Mouse (Mus musculus): ENCODE results near the gene Zfp618. TPM values are rescaled to one million over a fixed set of nuclear protein-coding genes. Genes with fewer than 3 reads are reported as not detected.

The Zfp618 gene
- total RNA-seq, 4 experiments from 2014 or later: 3.9 to 11.0 (median 6.3) TPM

DNA sequence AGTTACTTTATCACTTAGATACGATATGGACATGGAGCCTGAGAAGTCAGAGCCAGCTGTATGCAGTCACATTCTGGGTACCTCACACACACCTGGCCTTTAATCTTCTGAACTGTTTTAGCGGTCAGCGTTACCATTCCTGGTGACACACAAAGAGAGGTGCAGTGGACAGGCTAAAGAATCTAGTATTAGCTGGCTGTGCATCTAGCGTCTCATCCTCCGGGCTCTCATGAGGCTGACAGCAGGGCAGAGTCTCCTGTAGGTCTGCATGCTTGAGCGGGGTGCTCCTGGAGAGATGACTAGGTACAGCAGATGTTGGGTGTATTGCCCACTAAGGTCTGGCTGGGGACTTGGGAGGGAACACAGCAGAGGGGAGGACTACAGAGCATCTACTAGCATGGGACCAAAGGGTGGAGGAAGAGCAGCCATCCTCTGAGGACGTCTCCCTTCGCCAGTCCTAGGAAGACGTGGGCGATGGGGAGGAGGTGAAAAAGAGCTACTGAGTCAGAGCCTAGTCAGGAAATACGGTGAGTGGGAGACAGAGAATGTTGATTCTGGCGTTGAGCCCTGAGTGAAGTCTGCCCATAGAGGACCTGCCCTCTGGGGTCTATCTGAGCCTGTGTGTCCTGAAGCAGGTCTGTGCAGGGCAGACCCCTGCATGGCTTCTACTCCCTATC is 103.3 kb downstream of the Zfp618 start:
- no peak for DNase-seq

DNA sequence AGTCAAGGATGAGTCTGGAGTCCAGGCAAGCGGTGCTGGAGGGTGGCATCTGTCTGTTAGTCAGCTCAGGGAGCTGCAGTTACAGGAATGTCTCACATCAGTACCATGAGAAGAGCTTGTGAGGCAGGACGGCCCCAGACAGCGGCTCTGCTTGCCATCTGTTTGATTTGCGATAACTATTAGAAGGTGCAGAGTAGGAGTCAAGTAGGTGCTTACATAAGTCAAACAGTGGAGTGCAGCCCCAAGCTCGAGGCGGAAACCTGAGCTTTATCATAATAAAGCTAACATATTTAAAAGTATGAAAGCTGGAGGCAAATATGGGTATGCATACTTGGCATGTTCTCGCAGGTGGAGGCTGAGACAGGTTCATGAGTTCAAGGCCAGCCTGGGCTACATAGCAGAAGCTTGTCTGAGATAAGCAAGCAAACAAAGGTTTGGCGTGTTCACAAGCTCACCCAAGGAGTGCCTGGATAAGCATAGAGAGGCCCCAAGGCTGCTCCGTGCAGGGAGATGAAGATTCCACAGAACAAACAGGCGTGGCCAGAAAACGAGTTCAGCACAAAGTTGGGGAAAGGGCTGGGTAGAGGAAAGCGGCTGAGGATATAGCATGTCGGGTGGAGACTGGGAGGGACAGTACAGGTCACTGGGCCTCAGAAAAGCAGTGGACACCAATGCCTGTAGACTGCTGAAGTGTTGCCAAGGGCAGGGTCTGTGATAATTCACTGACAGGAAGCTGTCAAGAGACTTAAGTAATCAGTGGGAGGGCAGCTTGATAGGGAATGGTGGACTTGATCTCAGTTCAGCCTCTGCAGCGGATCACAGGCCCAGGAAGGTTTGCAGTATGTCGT is 106.3 kb downstream of the Zfp618 start:
- no peak for DNase-seq

DNA sequence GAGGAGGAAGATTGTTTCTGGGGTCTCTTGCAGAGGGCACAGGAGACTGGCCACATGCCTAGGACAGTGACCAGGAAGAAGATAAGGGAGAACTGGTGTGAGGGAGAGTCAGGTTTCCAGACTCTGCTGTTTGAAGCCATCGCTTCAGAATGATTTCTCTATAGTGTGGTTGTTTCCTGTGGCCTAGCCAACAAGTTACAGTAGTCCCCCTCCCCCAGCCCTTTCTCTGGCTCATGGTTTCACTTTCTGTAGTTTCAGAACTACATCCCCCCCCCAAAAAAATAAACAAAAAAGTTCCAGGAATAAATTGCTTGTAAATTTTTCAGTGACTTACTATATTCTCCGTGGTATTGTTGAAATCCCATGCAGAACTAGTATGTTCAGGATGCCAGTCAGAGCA is 107.8 kb downstream of the Zfp618 start:
- no peak for DNase-seq

DNA sequence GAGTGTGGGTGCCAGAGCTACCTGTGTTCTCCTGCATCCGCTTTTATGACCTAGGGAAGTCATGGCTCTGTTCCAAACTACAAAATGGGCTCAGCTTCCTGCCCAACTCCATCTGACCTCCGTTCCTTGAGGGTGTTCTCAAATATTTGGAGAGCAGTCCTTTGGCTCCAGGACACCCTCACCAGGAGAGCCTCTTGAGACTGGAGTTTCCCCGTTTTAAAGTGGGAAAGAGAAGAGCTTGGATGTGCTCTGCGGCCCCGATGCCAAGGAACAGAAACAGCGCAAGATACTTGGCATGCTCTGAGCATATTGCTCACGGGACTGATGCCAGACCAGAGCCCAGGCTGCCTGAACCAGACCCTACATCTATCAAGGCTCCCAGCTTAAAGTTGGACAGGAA is 113.8 kb downstream of the Zfp618 start:
- no peak for DNase-seq

DNA sequence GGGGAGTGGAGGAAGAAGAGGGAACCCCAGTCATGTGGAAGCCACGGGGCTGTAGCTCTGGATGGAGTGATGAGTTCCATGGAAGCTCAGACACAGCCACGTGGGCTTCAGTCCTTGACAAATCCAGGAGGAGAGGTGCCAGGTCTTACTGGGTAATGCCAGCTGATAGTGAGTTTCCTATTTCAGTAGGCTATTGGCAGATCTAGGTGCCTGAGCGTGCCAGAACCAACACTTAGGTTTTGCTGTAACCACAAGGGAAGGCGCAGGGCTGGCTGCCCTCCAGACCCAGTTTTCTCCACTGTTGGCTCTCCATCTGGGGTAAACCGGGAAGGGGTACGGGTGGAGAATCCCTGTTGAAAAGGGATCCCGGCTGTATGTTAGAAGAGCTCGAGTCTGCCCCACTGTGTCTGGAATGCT is 119.1 kb downstream of the Zfp618 start:
- DNase-seq: peak; percentile 23

DNA sequence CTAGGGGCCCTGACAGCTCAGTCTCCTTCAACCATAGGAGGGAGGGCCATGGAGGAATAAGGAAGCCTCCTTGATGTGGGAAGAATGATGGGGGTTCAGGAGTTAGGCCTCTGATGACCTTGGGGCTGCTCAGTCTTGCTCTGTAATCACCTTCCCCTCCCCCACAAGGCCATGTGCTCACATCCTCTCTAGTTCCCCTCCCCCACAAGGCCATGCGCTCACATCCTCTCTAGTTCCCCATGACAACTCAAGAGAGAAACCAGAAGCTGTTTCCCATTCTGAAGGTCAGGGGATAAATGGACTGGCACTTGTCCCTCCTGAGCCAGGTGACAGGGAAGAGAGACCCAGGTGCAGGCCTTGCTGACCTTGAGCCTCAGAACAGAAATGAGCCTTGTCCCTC is 124.1 kb downstream of the Zfp618 start:
- no peak for DNase-seq

DNA sequence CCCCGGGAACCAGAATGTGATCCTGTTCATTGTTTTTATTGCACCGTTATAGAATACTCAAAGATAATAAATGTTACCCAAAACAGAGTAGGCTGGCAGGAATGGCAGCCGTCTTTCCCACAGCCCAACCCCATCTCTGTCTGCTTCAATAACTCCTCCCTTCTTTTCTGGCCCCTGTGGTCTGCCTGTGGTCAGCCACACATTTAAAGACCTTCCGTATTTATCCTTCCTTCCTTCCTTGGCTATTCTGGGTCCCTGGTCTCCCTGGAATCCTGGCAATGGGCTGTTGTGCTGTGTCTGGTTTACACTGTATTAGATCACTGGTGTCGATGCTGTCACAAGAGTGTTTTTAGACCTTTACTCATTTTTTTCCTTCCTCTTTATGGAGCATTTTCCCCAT is 125.8 kb downstream of the Zfp618 start:
- no peak for DNase-seq

DNA sequence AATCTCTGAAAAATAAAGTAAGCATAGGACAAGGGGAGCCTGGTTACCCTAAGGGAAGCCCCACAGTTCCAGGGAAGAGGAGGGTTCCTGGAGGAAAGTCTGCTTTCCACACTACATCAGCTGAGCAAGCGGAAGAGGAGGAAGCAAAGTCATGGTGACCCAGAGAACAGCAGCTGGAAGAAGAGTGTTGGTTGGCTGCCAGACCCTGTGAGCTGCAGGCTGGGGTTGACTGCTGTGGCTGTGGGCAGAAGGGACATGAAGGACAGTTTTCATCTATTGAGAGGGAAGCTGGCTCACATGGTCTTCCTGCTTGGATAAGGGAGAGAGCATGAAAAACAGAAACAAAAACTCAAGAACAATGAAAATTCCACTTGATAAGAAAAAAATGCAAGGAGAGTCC is 132.2 kb downstream of the Zfp618 start:
- DNase-seq: no peak

DNA sequence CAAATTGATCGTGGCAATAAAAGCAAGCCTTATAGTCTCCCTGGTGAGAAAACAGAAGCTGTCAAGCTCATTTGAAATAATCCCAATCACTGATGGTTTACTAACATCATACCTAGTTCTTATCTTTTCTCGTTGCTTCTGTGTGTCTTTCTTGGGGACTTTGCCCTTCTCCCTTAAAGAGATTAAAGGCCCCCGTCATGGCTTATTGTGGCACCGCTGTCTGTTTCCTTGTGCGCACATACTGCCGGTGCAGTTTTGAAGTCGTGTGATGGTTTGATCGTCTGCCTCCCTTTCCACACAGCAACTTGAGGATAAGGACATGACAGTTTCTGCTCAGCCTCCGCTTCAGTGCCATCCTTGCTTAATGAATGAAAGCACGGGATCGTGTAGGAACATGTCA is 135.1 kb downstream of the Zfp618 start:
- no peak for DNase-seq

DNA sequence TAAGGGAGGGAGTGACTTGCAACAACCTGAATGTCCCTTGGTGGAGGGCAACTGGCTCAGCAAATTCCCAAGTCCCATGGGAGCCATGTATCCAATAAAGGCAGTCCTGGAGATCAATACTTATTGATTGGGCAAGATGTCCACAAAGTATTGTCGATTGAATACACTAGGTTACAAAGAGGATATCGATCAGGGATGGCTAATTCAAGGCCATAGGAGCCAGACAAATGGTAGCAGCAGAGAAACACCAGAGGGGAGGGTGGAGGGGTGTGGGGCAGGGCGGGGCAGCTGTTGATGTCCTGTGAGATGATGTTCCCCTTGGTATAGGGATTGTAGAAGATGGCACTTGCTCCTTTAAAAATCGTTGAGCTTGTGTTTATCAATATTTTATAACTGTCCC is 136.7 kb downstream of the Zfp618 start:
- DNase-seq: no peak

DNA sequence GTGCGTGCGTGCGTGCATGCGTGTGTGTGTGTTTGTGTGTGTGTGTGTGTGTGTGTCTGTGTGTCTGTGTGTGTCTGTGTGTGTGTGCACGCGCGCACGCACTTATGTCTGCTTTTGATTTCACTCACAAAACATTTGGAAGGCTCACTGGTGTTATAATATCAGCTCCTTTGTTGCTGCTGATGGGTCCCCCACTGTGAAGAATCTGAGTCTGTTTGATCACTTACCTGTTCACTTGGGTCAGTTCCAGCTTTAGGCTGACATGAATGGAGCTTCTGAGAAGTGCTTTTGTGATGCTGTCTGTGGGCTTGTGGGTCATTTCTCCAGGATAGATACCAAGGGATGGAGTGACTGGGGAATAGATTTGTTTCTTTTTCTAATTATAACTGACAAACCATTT is 140.3 kb downstream of the Zfp618 start:
- DNase-seq: no peak

DNA sequence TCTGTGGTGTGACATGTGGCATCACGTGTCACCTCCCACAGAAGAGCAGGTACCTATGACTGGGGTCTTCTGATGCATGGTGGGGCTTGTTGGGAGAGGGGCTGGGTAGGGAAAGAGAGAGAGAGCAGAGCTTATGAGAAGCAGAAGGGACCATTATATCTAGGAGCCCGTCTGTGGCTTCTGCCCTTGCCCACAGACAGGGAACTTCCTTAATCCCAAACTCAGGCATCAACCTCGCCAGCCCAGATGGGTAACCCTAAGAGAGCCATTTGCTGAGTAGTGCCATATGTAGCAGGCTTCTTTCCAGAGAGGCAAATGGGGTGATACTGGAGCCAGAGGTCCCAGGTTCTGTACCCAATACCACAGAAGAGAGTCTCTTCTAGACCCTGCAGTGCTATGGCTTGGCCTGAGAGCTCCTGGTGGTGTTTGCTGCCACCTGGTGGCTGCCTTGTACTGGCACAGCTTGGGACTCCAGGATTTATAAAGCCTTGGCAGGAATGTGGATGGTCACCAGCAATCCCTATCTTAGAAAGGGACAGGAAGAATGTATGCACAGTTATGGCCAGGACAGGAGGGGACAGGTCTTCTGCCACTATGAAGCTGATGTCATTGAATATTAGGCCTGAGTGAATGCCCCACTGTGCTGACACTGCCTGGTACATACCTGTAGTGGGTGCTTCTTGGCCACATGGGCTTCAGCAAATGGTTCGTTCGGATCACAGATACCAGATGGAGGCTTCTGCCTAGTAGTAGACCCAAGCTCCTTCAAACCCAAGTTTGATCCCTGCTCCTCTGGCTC is 153.5 kb downstream of the Zfp618 start:
- peak; percentile 45 for DNase-seq

DNA sequence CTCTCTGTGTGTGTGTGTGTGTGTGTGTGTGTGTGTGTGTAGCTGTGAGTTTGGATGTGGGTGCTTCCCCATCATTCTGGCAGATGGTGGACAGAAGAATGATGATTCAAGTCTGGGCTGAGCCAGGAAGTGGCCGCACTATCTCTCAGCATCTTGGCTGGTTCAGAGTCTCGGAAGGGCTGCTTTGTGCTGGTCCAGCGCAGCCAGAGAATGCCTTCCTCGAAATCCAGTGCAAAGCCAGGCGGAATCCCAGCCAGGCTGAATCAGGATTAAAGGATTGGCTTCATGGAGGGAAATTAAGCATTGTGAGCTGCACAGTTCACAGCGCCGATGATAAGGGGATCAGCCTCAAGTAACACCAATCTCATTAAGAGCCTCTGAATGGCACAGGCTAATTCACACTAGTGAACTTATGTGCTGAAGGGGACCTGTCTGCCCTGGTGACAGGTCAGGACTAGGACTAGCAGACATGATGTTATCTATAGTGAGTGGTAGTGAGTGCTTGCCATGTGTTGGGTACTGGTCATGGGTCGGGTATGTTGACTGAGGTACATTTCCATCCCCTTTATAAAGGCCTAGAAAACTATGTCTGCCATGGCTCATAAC is 159.6 kb downstream of the Zfp618 start:
- DNase-seq: no peak

DNA sequence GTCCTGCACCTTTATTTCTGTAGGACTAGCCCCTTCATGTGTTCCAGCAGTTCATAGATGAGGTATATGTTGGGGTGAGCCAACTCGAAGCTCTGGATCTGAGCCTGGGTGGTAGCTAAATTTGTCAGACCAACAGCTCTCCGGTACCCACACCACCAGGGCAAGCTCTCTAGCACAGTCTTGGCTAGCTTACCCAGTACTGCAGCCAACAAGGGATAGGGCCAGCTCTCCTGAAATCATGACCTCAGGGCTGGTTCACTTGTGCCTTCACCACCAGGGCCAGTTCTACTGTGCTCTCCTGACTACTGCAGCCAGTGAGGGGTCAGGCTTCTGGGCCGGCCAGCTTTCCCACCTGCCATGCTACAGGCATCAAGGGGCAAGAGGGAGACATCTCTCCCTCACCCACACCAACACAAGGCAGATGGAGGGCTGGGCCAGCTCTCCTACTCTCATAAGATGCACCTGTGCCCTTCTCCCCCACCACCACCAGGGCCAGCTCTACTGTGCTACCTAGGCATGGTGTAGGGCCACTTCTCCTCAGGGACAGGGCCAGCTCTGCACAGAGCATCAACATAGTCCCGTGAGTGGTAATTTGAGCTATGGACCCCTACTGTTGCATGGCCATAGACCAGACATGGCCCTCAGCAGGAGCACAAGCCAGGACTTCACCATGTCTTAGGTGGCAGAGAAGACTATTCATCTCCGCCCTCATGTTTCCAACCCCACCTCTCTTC is 164.7 kb downstream of the Zfp618 start:
- no peak for DNase-seq

DNA sequence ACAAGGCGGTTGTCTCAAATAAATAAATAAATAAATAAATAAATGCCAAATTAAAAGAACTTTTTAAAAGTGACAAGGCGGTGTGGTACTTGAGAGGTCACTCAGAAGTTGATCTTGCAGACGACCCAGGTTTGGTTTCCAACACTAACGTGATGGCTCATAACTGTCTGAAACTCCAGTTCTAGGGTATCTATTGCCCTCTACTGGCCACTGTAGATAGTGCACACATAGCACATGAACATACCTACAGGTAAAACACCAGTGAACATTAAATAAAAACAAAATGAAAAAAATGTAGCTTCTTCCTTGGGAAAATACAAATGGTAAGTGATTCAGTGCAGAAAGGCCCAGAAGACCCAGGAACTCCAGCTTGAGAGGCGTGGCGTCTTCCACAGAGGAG is 181.9 kb downstream of the Zfp618 start:
- DNase-seq: no peak

DNA sequence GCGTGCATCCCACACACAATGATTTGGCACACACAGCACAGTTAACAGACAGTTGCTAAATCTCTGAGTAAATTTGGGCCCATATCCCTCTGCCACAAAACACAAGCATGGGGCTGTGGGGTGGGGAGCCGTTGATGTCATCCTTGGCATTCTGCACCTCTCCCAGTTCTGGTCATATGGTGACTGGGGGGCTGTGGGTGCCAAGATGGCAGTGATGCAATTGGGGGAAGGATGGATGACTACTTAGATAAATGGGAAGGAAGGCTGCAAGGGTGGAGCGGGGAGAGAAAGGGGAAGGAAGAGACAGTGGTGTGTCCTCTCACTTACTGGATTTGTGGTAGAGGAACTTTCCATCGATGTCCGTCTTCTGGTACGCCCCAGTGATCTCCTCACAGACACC is 185.8 kb downstream of the Zfp618 start:
- no peak for DNase-seq

DNA sequence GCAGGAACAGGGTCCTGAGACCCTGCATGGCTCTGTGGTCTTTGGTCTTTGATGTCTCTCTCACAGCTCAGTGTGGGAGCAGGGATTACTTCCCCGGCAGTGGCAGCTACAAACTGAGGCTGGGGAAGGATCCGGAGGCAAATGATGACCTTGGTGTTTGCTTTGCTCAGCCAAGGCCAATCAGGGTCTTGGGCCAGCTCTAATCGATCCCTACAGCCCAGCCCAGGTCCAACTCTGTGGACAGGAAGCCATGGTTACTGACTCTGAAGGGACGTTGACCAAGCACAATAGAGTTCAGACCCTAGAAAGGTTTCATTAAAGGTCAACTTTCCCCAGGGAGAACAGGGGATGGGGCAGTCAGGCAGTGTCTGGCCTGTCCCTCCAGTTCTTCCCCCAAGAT is 188.7 kb downstream of the Zfp618 start:
- no peak for DNase-seq

DNA sequence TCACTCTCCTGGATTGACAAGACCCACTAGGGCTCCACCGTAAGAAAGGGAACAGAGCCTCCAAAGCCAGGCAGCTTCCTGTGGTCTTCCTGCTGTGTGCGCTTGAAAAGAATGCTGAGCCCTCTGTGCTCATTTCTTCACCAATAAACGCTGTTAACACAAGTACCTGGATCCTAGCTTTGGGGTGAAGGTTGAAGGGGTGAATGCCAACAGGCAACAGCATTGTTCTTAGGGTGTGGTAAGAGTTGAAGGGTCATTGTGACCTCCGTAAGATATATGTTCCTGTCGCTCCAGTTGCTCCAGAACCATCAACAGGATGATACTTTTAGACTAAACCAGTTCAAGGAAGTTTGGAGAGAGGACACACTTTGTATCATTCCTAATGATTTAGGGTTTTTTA is 189.3 kb downstream of the Zfp618 start, which contains the start of gene Ambp:
Ambp (minus strand) TSS at position 101 of the 400 bp plus-strand sequence.
- DNase-seq: no peak

DNA sequence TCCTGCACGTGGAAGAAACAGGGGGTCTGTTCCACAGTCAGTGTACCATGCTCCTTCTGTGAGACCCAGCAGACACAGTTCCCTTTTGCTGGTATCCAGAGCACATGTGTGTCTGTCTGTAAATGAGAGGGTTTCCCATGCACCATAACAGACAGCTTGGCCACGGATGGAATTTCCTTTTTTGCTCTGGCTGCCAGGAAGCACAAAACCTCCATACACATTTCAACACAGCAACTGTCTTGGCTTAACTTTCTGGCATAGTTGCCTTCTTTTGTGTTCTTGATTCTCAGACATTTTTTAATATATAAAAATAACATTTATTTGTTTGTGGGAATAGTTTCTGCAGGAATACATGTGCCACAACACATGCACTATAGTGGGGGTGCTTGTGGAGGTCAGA is 190.2 kb downstream of the Zfp618 start:
- DNase-seq: no peak

DNA sequence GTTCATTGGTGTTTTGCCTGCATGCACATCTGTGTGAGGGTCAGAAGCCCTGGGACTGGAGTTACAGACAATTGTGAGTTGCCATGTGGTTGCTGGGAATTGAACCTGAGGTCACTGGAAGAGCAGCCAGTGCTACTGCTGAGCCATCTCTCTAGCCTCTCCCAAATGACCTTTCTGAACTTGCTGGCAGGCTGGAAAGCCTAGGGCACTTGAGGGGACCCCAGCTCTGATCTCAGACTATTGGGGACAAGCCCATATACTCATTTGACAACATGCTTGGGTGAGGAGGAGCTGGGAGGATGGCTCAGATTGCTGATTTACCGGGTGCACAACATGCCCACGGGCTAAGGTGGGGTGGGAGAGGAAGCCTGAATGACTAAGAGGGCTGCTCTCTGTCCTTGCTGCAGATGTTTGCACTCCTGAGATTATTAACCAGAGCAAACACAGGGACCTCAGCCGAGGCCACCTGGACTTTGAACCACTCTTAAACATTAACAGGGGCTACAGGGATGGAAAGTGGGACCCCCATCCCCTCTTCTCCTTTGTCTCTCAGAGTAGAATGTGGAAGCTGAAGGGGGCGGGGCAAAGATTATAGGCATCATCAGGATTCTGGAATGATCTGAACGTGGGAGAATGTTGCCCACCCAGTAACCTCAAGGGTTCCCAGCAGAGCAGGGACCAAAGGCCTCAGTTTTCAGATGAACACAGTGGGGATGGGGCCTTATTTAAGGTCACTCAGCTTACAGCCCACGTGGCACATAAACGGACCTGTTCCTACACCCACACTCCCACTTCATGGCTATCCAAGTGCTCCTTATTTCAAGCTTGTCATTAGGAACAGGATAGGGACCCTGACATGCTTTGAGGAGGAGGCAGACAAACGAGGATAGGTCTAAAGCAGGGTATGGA is 191.6 kb downstream of the Zfp618 start:
- DNase-seq: no peak

DNA sequence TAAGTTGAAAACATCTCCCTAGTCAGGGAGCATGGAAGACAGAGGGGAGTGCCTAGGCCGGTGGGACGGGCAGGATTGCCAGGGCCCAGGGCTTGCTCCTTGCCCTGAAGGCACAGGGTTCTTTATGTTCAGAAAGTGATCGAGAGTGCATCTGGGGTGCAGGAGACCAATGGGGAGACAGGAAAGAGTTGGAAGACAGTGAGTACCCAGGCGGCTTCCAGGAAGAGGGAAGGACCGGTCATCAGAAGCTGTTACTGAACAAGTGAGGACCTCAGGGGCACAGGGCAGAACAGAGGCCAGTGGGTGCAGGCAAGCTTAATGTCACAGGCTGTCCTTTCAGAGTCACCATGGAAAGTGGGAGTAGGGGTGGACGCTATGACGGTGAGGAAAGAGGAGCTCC is 192.8 kb downstream of the Zfp618 start:
- DNase-seq: no peak
